Mouse (Mus musculus) lung, postnatal 0 days (tissue): ENCODE results near the gene Nrcam. TPM values are rescaled to one million over a fixed set of nuclear protein-coding genes. Genes with fewer than 3 reads are reported as not detected.

Source experiments
- ATAC-seq: fragments of 200-750 bp; cut with Nextera tagmentation; 2 replicates; pipeline ENCODE4 v1.8.0; 2017; ENCODE audit warnings: moderate library complexity
- DNase-seq: peaks from one replicate; pipeline ENCODE4 v3.0.0-alpha.2; 2016; ENCODE audit warnings: low spot score
- H3K27ac ChIP-seq: fragments of 300-500 bp; sonication (generic); 2 replicates; pipeline ENCODE4 v1.5.1; 2014; ENCODE audit warnings: antibody characterized with exemption, mild to moderate bottlenecking, low read length, mixed read lengths
- H3K27me3 ChIP-seq: fragments of 300-500 bp; sonication (generic); replicated peaks from 2 replicates; pipeline ENCODE4 v1.6.1; 2014; ENCODE audit warnings: low read length, mixed read lengths; ENCODE audit not compliant: insufficient read depth
- H3K36me3 ChIP-seq: fragments of 300-500 bp; sonication (generic); 2 replicates; pipeline ENCODE4 v1.6.1; 2014; ENCODE audit warnings: low read length, mixed read lengths; ENCODE audit not compliant: insufficient read depth
- H3K4me1 ChIP-seq: fragments of 300-500 bp; sonication (generic); 2 replicates; pipeline ENCODE4 v1.6.1; 2014; ENCODE audit warnings: antibody characterized with exemption, low read depth, low read length, mixed read lengths; ENCODE audit not compliant: insufficient read depth
- H3K4me2 ChIP-seq: fragments of 300-500 bp; sonication (generic); replicated peaks from 2 replicates; pipeline ENCODE4 v1.6.1; 2014; ENCODE audit warnings: low read depth, mild to moderate bottlenecking, low read length, moderate library complexity, mixed read lengths
- H3K4me3 ChIP-seq: fragments of 300-500 bp; sonication (generic); 2 replicates; pipeline ENCODE4 v1.5.1; 2014; ENCODE audit warnings: low read depth, low read length
- H3K9ac ChIP-seq: fragments of 300-500 bp; sonication (generic); replicated peaks from 2 replicates; pipeline ENCODE4 v1.6.1; 2014; ENCODE audit warnings: low read depth, mild to moderate bottlenecking
- H3K9me3 ChIP-seq: fragments of 300-500 bp; sonication (generic); 2 replicates; pipeline ENCODE4 v1.6.1; 2016; ENCODE audit warnings: low read length, mixed read lengths
- CTCF ChIP-seq: IDR thresholded peaks from 2 replicates; pipeline ENCODE4 v1.5.1; 2016; ENCODE audit warnings: antibody characterized with exemption, mild to moderate bottlenecking
- EP300 ChIP-seq: IDR thresholded peaks from 2 replicates; pipeline ENCODE4 v1.6.1; 2016; ENCODE audit warnings: antibody characterized with exemption, mild to moderate bottlenecking, control low read depth
- WGBS: fragments of 180-500 bp; shearing (Covaris S2); extraction: QIAGEN DNeasy Blood & Tissue Kit; methylation state at CpG from one replicate; pipeline ENCODE4 v1.1.7; 2014; 5-methylcytosine and 5-hydroxymethylcytosine counted together
- polyA plus RNA-seq: library from polyadenylated mRNA; unstranded; fragments of >200 nt; fragmentation: Nextera tagmentation; extraction: Ambion mirVana; gene quantifications from 2 replicates; pipeline ENCODE4 v1.2.1, GENCODE M21; 2015

Nrcam gene
- polyA plus RNA-seq, 1 experiment from 2014 or later = 10.3 TPM

- no peak for TF ChIP-seq EP300
- no peak for TF ChIP-seq CTCF
- Histone ChIP-seq H3K27me3 (no peaks in the 10 kb centered on the region), H3K9me3 (no peaks in the 10 kb centered on the region), H3K9ac (no peak overlapping the region), H3K27ac (no peak overlapping the region), H3K4me2 (no peak overlapping the region), H3K4me1 (no peaks in the 10 kb centered on the region), H3K36me3 (0 out of 2 replicates have a peak, but pooled peaks cover 3% of the 10 kb centered on the region), H3K4me3 (no peak overlapping the region)
- ATAC-seq (no peak), DNase-seq (no peak)
These were observed 27.9 kb upstream of the Nrcam start for GRCm38 (mm10) chr12:44300793-44301192.

- H3K4me3 ChIP-seq = no peak overlapping the region
- no peak overlapping the region for H3K9ac ChIP-seq
- H3K4me1 ChIP-seq = no peaks in the 10 kb centered on the region
- H3K4me2 ChIP-seq = no peak overlapping the region
- H3K27ac ChIP-seq = no peak overlapping the region
- ATAC-seq (no peak), DNase-seq (no peak)
- 76% methylated on average over 1 of the region's 1 CpGs for WGBS
- no peaks in the 10 kb centered on the region for H3K9me3 ChIP-seq
- H3K36me3 ChIP-seq = peaks cover 12% of the 10 kb centered on the region
- H3K27me3 ChIP-seq = no peaks in the 10 kb centered on the region
- TF ChIP-seq CTCF (no peak), EP300 (no peak)
These were observed 24.7 kb upstream of the Nrcam start for GRCm38 (mm10) chr12:44304012-44304411.

- no peak overlapping the region for H3K4me3 ChIP-seq
- H3K36me3 ChIP-seq = peaks cover 12% of the 10 kb centered on the region
- TF ChIP-seq EP300 = no peak
- no peak for TF ChIP-seq CTCF
- ATAC-seq (peak; percentile 80), DNase-seq (peak; percentile 77)
- WGBS = 54% methylated on average over 5 of the region's 5 CpGs
- H3K9ac ChIP-seq = no peak overlapping the region
- H3K27me3 ChIP-seq = no peaks in the 10 kb centered on the region
- no peak overlapping the region for H3K27ac ChIP-seq
- no peak overlapping the region for H3K4me2 ChIP-seq
- H3K4me1 ChIP-seq = no peaks in the 10 kb centered on the region
- H3K9me3 ChIP-seq = no peaks in the 10 kb centered on the region
These were observed 23.8 kb upstream of the Nrcam start for GRCm38 (mm10) chr12:44304869-44305268.

GRCm38 (mm10) chr12:44308221-44308620 lies 20.5 kb upstream of the Nrcam start:
- H3K27me3 ChIP-seq = no peaks in the 10 kb centered on the region
- no peaks in the 10 kb centered on the region for H3K9me3 ChIP-seq
- peaks cover 10% of the 10 kb centered on the region for H3K36me3 ChIP-seq
- 84% methylated on average over 3 of the region's 3 CpGs for WGBS
- DNase-seq (no peak), ATAC-seq (no peak)
- H3K9ac ChIP-seq = no peak overlapping the region
- no peaks in the 10 kb centered on the region for H3K4me1 ChIP-seq
- no peak overlapping the region for H3K4me3 ChIP-seq
- H3K4me2 ChIP-seq = no peak overlapping the region
- TF ChIP-seq CTCF = no peak
- TF ChIP-seq EP300 = no peak
- H3K27ac ChIP-seq = no peak overlapping the region

GRCm38 (mm10) chr12:44315212-44315611 lies 13.5 kb upstream of the Nrcam start:
- ATAC-seq = no peak
- no peaks in the 10 kb centered on the region for H3K9me3 ChIP-seq
- H3K4me1 ChIP-seq = no peaks in the 10 kb centered on the region
- H3K27ac ChIP-seq = no peak overlapping the region
- 91% methylated on average over 2 of the region's 2 CpGs for WGBS
- no peaks in the 10 kb centered on the region for H3K36me3 ChIP-seq
- no peak overlapping the region for H3K4me2 ChIP-seq
- H3K27me3 ChIP-seq = no peaks in the 10 kb centered on the region
- H3K9ac ChIP-seq = no peak overlapping the region
- DNase-seq = no peak
- H3K4me3 ChIP-seq = no peak overlapping the region
- TF ChIP-seq CTCF (no peak), EP300 (no peak)

GRCm38 (mm10) chr12:44325091-44325490 lies 3.6 kb upstream of the Nrcam start:
- no peak overlapping the region for H3K9ac ChIP-seq
- no peak overlapping the region for H3K4me2 ChIP-seq
- TF ChIP-seq EP300 (no peak), CTCF (no peak)
- H3K4me3 ChIP-seq = no peak overlapping the region
- no peaks in the 10 kb centered on the region for H3K36me3 ChIP-seq
- 0 out of 2 replicates have a peak, but pooled peaks cover 3% of the 10 kb centered on the region for H3K27me3 ChIP-seq
- DNase-seq = no peak
- H3K27ac ChIP-seq = no peak overlapping the region
- H3K9me3 ChIP-seq = no peaks in the 10 kb centered on the region
- H3K4me1 ChIP-seq = peaks cover 5% of the 10 kb centered on the region; the same call in 1 of the 2 replicates
- ATAC-seq = no peak

GRCm38 (mm10) chr12:44327452-44327851 lies 1.2 kb upstream of the Nrcam start:
- Histone ChIP-seq H3K4me1 (peaks cover 7% of the 10 kb centered on the region; the same call in 1 of the 2 replicates), H3K9ac (no peak overlapping the region), H3K36me3 (no peaks in the 10 kb centered on the region), H3K4me2 (no peak overlapping the region), H3K27me3 (0 out of 2 replicates have a peak, but pooled peaks cover 6% of the 10 kb centered on the region), H3K4me3 (no peak overlapping the region), H3K27ac (no peak overlapping the region), H3K9me3 (no peaks in the 10 kb centered on the region)
- DNase-seq (no peak), ATAC-seq (no peak)
- TF ChIP-seq CTCF (peak; percentile 36; the same call in 1 of the 2 replicates), EP300 (no peak)
- 36% methylated on average over 6 of the region's 6 CpGs for WGBS
